Mouse (Mus musculus): ENCODE data around the gene Ehbp1. TPM values are rescaled to one million over a fixed set of nuclear protein-coding genes. Genes with fewer than 3 reads are reported as not detected.

Gene Ehbp1
- polyA plus RNA-seq, 1 experiment from 2014 or later: 9.8 TPM

DNA sequence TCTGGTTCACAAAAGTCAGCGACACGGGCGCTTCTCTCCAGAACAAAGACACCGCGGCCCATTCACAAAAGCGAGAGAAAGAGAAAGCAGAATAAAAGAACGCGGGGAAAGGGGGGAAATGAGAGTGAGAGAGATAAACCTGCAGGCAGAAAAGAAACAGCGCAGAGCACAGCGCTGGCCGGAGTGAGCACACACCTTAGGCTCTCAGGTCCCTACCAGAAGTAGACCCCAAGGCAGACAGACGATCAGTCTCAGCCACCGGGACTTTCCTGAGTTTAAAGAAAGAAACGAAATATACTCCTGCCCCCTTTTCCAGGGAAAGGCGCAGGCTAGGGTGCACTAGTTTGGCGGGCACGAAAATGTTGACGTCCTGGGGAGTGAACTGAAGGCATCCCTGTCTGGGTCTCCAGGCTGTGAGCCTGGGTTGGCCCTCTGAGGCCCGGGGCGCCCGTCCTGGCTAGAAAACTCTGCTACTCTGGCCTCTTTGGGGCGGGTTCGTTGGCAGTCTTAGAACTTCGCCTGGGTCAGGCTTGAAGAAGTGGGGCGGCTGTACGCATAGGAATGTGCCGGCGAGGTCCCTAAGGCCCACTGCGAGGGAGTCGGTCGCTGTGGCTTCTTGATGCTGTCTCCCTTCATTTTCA is 338.6 kb downstream of the Ehbp1 start:
- Histone ChIP-seq H3K4me1 (ENCODE audit: control insufficient read depth, insufficient read depth, low read length) (peaks cover 14% of the 10 kb centered on the region; the same call in 1 of the 2 replicates), H3K27ac (ENCODE audit: low read depth, low read length) (no peak overlapping the region), H3K36me3 (ENCODE audit: control insufficient read depth, insufficient read depth, low read length) (no peaks in the 10 kb centered on the region), H3K9ac (ENCODE audit: low read depth, low read length) (no peak overlapping the region), H3K4me3 (ENCODE audit: low read length) (no peak overlapping the region), H3K4me2 (replicated peaks; ENCODE audit: low read depth, low read length) (no peak overlapping the region), H3K27me3 (ENCODE audit: control insufficient read depth, insufficient read depth, low read length) (peaks cover 88% of the 10 kb centered on the region), H3K9me3 (ENCODE audit: control insufficient read depth, low read length) (no peaks in the 10 kb centered on the region)
- 1% methylated on average over 31 of the region's 31 CpGs for WGBS
- ATAC-seq (ENCODE audit: low FRiP score, low TSS enrichment): no peak

DNA sequence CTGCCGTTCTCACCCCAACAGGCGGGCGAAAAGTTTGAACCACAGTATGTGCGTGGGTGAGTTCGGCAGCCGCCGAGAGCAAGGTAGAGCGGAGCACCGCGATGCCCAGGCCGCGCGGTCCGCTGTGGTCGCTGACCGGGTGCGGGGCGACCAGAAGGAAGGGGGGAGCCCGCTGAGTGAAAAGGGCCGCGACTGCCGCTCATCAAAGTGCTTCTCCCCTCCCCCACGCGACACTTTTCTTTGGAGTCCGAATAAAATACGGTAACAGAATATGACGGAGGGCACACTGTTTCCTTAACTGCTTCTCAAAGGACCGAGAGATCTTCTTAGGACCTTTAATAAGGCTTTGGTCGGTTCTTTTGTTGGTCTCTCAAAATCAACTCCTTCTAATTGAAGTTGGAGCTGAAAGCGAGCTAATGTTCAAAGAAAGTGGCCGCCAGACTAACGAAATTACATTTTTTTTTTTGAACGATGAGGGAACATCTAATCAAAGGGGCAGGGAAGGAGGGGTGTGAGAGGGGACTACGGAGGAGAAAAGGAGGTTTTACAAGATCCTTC is 339.2 kb downstream of the Ehbp1 start, which contains the start of gene Otx1:
Gene Otx1, minus strand, starts transcription at position 115 of the 558 bp plus-strand sequence.
- Histone ChIP-seq H3K9ac (ENCODE audit: low read depth, low read length) (no peak within 1 kb of the TSS), H3K4me3 (ENCODE audit: low read length) (peak within 1 kb of the TSS; percentile 48), H3K4me2 (replicated peaks; ENCODE audit: low read depth, low read length) (peak within 1 kb of the TSS; percentile 88), H3K27me3 (ENCODE audit: control insufficient read depth, insufficient read depth, low read length) (peaks cover 88% of the 10 kb centered on the region), H3K4me1 (ENCODE audit: control insufficient read depth, insufficient read depth, low read length) (peaks cover 14% of the 10 kb centered on the region; the same call in 1 of the 2 replicates), H3K27ac (ENCODE audit: low read depth, low read length) (no peak within 1 kb of the TSS), H3K36me3 (ENCODE audit: control insufficient read depth, insufficient read depth, low read length) (no peaks in the 10 kb centered on the region), H3K9me3 (ENCODE audit: control insufficient read depth, low read length) (no peaks in the 10 kb centered on the region)
- WGBS: 1% methylated on average over 34 of the region's 34 CpGs
- no peak for ATAC-seq (ENCODE audit: low FRiP score, low TSS enrichment)

DNA sequence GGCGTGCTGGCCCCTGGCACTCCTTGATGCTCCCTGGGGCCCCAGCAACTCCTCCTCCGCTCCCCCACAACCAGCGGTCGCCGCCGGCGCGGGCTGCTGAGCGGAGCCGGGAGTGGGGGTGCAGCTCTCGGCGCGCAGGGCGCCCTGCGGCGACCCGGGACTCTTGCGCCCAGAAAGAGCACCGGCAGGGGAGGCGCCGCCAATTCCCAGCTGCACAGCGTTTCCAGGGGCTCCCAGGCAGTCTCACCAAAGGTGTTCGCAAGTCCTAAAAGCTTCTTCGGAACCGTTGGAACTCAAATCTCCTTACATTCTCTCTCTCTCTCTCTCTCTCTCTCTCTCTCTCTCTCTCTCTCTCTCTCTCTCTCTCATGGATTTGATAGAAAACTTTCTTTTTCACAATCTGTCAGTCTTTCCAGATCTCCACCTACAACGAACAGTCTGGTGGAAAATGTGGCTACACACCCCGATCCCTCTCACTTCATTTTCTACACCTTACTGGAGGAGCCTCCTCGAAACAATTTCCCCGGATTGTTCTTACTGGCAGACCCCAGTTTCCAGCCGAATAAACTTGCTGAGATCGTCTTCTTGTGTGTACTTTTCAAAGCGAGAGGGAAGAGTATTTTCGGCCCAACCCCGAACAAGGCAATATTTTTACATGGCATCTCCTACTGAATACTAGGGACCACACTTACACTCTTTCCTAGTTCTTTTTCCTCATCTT is 339.9 kb downstream of the Ehbp1 start:
- Histone ChIP-seq H3K9ac (ENCODE audit: low read depth, low read length) (no peak overlapping the region), H3K9me3 (ENCODE audit: control insufficient read depth, low read length) (no peaks in the 10 kb centered on the region), H3K4me3 (ENCODE audit: low read length) (peak overlapping the region; percentile 48), H3K4me2 (replicated peaks; ENCODE audit: low read depth, low read length) (peak overlapping the region; percentile 88), H3K36me3 (ENCODE audit: control insufficient read depth, insufficient read depth, low read length) (no peaks in the 10 kb centered on the region), H3K27ac (ENCODE audit: low read depth, low read length) (no peak overlapping the region), H3K4me1 (ENCODE audit: control insufficient read depth, insufficient read depth, low read length) (peaks cover 14% of the 10 kb centered on the region; the same call in 1 of the 2 replicates), H3K27me3 (ENCODE audit: control insufficient read depth, insufficient read depth, low read length) (peaks cover 88% of the 10 kb centered on the region)
- ATAC-seq (ENCODE audit: low FRiP score, low TSS enrichment): no peak; the same call in none of the 2 replicates
- WGBS: under 1% methylated on average over 34 of the region's 34 CpGs

DNA sequence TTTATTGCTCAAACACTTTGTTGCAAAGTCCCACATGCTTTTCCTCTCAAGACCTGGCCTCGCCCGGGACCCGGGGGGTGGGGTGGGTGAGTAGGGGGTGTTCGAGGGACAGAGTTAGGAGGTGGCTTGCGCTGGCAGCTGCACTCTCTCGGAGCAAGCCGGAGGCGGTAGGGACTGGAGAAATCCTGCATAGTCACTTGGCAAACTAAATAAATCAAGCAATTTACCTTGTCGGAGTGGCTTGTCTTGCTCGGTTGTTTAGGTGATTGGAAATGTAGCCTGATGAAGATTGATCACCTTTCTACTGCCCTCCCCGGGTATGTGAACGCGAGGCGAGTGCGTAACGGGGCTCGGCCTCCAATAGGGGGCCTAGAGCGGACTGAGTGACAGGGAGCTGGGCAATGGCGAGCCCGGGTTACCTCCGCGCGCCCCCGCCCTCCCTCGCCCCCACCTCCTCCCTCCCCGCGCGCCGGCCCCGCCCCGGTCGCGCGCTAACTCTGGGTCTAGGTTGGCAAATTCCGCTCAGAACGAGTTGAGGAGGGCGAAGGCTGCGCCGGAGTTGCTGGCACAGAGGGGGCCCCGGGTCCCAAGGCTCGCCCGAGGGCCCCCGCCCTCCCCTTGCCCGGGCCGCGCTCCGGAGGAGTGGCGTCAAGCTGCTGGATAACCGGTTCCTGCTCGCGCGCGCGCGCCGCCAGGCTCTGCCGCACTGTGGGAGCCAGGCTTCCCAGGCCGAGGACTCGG is 340.6 kb downstream of the Ehbp1 start:
- Histone ChIP-seq H3K27me3 (ENCODE audit: control insufficient read depth, insufficient read depth, low read length) (peaks cover 88% of the 10 kb centered on the region), H3K4me1 (ENCODE audit: control insufficient read depth, insufficient read depth, low read length) (peaks cover 15% of the 10 kb centered on the region; the same call in 1 of the 2 replicates), H3K9ac (ENCODE audit: low read depth, low read length) (no peak overlapping the region), H3K9me3 (ENCODE audit: control insufficient read depth, low read length) (no peaks in the 10 kb centered on the region), H3K4me2 (replicated peaks; ENCODE audit: low read depth, low read length) (peak overlapping the region; percentile 88), H3K27ac (ENCODE audit: low read depth, low read length) (no peak overlapping the region), H3K36me3 (ENCODE audit: control insufficient read depth, insufficient read depth, low read length) (no peaks in the 10 kb centered on the region), H3K4me3 (ENCODE audit: low read length) (peak overlapping the region; percentile 48)
- WGBS: 2% methylated on average over 41 of the region's 59 CpGs
- ATAC-seq (ENCODE audit: low FRiP score, low TSS enrichment): peak; percentile 65

DNA sequence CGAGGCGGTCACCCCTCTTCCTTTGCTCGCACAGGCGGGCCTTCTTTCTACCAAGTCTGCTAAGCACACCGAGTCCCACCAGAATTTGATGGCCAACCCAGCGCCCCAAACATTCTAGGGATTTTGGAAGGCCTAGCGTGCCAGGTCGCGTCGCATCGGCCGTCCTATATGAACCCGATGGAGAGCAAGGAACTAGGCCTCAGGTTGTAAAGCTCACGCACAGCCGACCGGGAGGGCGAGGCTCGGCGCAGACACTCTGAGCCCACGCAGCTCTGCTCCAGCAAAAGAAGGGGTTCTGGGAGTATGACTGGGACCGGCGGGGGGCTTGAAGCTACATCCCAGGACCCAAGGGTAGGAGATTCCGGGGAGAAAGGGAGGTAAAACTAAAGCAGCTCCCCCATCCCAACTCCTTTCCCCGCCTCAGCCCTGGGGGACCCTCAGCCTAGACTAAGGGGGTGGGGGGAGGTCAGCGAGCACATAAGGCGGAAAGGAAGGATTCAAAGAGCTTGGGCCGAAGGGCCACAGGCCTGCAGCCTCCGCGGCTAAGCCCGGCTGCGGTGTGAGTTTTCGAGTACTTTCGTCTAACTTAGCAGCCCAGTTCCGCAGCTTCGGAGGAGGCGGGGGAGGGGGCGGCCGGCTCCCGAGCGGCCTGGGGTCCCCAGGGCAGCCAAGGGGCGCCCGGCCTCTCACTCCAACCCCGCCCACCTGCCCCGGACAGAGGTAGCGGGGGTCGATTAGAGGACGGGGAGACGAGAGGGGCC is 341.6 kb downstream of the Ehbp1 start:
- H3K9ac ChIP-seq (ENCODE audit: low read depth, low read length): no peak overlapping the region
- peak overlapping the region; percentile 48 for H3K4me3 ChIP-seq (ENCODE audit: low read length)
- H3K4me2 ChIP-seq (replicated peaks; ENCODE audit: low read depth, low read length): peak overlapping the region; percentile 88
- no peak for ATAC-seq (ENCODE audit: low FRiP score, low TSS enrichment)
- no peaks in the 10 kb centered on the region for H3K36me3 ChIP-seq (ENCODE audit: control insufficient read depth, insufficient read depth, low read length)
- no peak overlapping the region for H3K27ac ChIP-seq (ENCODE audit: low read depth, low read length)
- peaks cover 88% of the 10 kb centered on the region for H3K27me3 ChIP-seq (ENCODE audit: control insufficient read depth, insufficient read depth, low read length)
- peaks cover 15% of the 10 kb centered on the region; the same call in 1 of the 2 replicates for H3K4me1 ChIP-seq (ENCODE audit: control insufficient read depth, insufficient read depth, low read length)
- 3% methylated on average over 47 of the region's 48 CpGs for WGBS
- H3K9me3 ChIP-seq (ENCODE audit: control insufficient read depth, low read length): no peaks in the 10 kb centered on the region

DNA sequence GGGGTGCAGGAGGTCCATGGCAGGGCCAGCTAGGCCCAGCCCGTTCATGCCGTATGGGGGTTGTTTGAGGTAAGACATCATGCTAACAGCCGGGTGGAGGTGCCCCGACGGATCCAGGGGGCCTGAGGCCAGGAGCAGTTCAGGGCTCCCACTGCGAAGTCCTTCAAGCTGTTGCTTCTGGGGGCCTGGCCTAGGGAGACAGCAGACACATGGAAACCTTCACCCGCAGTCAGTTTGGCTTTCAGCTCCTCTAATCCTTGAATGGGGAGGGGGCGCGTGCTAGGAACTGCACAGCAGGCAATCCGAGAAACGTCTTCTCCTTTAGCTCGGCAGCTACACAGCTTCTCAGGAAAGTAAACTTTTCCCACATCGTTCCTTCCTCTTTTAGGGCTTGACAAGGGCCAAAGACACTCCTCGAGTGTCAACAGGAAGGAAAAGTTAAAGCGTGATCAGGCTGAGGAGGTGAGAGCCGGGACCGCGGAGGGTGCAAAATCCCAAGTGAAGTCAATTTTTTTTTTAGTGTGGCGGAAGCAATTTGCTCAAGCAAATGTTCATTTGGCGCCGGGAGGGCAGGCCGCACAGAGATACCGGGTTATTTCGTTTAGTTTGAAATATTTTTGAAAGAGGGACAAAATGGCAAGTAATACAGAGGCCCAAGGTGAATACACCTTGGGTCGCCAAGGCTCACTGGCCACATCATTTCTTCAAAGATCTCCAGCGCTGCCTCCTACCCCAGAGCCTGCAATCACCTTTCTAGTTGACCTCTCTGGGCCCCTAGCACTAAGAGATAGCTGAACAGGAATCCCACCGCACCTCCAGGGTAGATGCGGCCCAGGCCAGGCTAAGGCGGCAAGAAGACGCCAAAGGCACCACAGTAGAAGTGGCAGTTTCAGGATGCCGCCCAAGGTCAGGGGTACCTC is 342.4 kb downstream of the Ehbp1 start:
- Histone ChIP-seq H3K4me3 (ENCODE audit: low read length) (no peak overlapping the region), H3K9me3 (ENCODE audit: control insufficient read depth, low read length) (no peaks in the 10 kb centered on the region), H3K27ac (ENCODE audit: low read depth, low read length) (no peak overlapping the region), H3K4me1 (ENCODE audit: control insufficient read depth, insufficient read depth, low read length) (peaks cover 15% of the 10 kb centered on the region; the same call in 1 of the 2 replicates), H3K27me3 (ENCODE audit: control insufficient read depth, insufficient read depth, low read length) (peaks cover 90% of the 10 kb centered on the region), H3K4me2 (replicated peaks; ENCODE audit: low read depth, low read length) (no peak overlapping the region), H3K9ac (ENCODE audit: low read depth, low read length) (no peak overlapping the region), H3K36me3 (ENCODE audit: control insufficient read depth, insufficient read depth, low read length) (no peaks in the 10 kb centered on the region)
- ATAC-seq (ENCODE audit: low FRiP score, low TSS enrichment): no peak
- 5% methylated on average over 31 of the region's 31 CpGs for WGBS

DNA sequence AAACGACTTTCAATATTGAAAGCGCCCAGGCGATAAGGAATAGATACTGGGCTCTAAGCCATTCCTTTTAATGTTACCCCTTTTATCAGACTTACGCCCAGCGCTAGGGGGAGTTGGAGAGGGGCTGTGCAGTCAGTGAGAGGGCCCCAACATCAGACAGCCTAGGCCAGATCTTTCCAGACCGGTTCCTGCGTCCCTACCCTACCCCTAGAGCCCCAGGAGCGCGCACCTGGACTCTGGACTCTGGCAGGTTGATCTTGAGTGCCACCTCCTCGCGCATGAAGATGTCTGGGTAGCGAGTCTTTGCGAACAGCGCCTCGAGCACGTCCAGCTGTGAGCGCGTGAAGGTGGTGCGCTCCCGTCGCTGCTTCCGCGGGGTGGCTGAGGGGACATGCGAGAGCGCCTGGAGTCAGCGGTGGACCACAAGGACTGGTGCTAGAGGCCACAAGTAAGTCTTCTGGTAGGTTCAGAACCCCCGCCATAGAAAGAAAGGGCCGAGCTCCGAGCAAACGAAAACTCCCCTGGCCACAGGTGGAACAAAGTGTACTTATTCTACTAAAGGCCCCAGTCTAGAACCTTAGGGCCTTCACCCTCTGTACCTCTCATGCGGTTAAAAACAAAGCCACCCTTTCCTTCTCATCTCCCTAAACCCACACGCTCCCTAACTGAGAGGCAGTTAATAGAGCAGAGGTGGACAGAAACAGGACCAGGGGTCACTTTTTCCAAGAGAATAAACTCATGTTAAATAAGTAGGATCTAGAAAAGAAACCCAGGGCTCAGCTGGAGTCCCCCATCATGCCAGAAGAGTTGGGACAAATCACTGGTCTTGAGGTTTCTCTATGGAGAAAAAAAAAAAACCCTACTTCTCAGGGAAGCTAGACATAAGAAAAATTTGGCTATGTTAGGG is 343.7 kb downstream of the Ehbp1 start:
- ATAC-seq (ENCODE audit: low FRiP score, low TSS enrichment): no peak
- no peak overlapping the region; the same call in 1 of the 2 replicates for H3K4me3 ChIP-seq (ENCODE audit: low read length)
- H3K27ac ChIP-seq (ENCODE audit: low read depth, low read length): no peak overlapping the region
- H3K9me3 ChIP-seq (ENCODE audit: control insufficient read depth, low read length): no peaks in the 10 kb centered on the region
- H3K27me3 ChIP-seq (ENCODE audit: control insufficient read depth, insufficient read depth, low read length): peaks cover 90% of the 10 kb centered on the region
- no peak overlapping the region for H3K9ac ChIP-seq (ENCODE audit: low read depth, low read length)
- H3K4me2 ChIP-seq (replicated peaks; ENCODE audit: low read depth, low read length): no peak overlapping the region
- 3% methylated on average over 32 of the region's 32 CpGs for WGBS
- H3K4me1 ChIP-seq (ENCODE audit: control insufficient read depth, insufficient read depth, low read length): peaks cover 15% of the 10 kb centered on the region; the same call in 1 of the 2 replicates
- no peaks in the 10 kb centered on the region for H3K36me3 ChIP-seq (ENCODE audit: control insufficient read depth, insufficient read depth, low read length)
